Mouse (Mus musculus) adrenal gland, postnatal 36 days (tissue): ENCODE measurements around the gene Slc26a1. TPM values are rescaled to one million over a fixed set of nuclear protein-coding genes. Genes with fewer than 3 reads are reported as not detected.

ENCODE experiments used
- total RNA-seq, 2 experiments: library from RNA; stranded (reverse); gene quantifications; 2 replicates each; pipeline ENCODE4 v1.2.3; 2021

Gene Slc26a1
- total RNA-seq, 2 experiments from 2014 or later = 0.30 TPM; not detected in 1

Other genes with a start within 250 kb of the Slc26a1 start
- gene Atp5k, start 241.1 kb downstream of the Slc26a1 start, total RNA-seq = 100 to 1,000 TPM; 374 to 446 TPM
- 1 to 10 TPM; 1.0 to 1.3 TPM for gene Mfsd7a, start 226.7 kb downstream of the Slc26a1 start, total RNA-seq
- gene Pcgf3, start 214.3 kb downstream of the Slc26a1 start, total RNA-seq = 10 to 100 TPM; 37.6 to 39.6 TPM
- 1 to 10 TPM; 1.9 to 2.1 TPM for gene Cplx1, start 125.5 kb downstream of the Slc26a1 start, total RNA-seq
- 10 to 100 TPM; 81.2 to 82.4 TPM for gene Gak, start 45.8 kb downstream of the Slc26a1 start, total RNA-seq
- 10 to 100 TPM; 21.2 to 31.3 TPM for gene Tmem175, start 45.8 kb downstream of the Slc26a1 start, total RNA-seq
- 10 to 100 TPM; 14.0 to 16.0 TPM for gene Idua, start 15.2 kb downstream of the Slc26a1 start, total RNA-seq
- gene Dgkq, start 5.9 kb downstream of the Slc26a1 start, total RNA-seq = 10 to 100 TPM; 17.4 to 18.7 TPM
- gene Fgfrl1, start 16.8 kb upstream of the Slc26a1 start, total RNA-seq = 10 to 100 TPM; 45.8 to 47.5 TPM
- gene Rnf212, start 99.4 kb upstream of the Slc26a1 start, total RNA-seq = not detected
- not detected for gene Tmed11, start 119.8 kb upstream of the Slc26a1 start, total RNA-seq
- gene Vmn2r8, start 133.3 kb upstream of the Slc26a1 start, total RNA-seq = not detected
- not detected for gene Vmn2r9, start 177.0 kb upstream of the Slc26a1 start, total RNA-seq